Mouse (Mus musculus) stomach, embryonic 14.5 days (tissue): ENCODE measurements around the gene Dlx4. TPM values are rescaled to one million over a fixed set of nuclear protein-coding genes. Genes with fewer than 3 reads are reported as not detected.

Experiments
- ATAC-seq: fragments of 200-750 bp; cut with Nextera tagmentation; 2 replicates; pipeline ENCODE4 v1.8.0; 2017; ENCODE audit warnings: low read depth, moderate TSS enrichment; ENCODE audit not compliant: insufficient number of reproducible peaks, insufficient read depth, low FRiP score
- H3K27ac ChIP-seq: fragments of 300-500 bp; sonication (generic); 2 replicates; pipeline ENCODE4 v1.5.1; 2014; ENCODE audit warnings: mild to moderate bottlenecking, low read length, moderate library complexity, mixed read lengths
- H3K27me3 ChIP-seq: fragments of 300-500 bp; sonication (generic); 2 replicates; pipeline ENCODE4 v1.6.1; 2014; ENCODE audit warnings: low read length, control low read depth, mixed read lengths; ENCODE audit not compliant: control insufficient read depth, insufficient read depth
- H3K36me3 ChIP-seq: fragments of 300-500 bp; sonication (generic); 2 replicates; pipeline ENCODE4 v1.6.1; 2014; ENCODE audit warnings: mild to moderate bottlenecking, control low read depth, low read length, moderate library complexity, mixed read lengths; ENCODE audit not compliant: control insufficient read depth, insufficient read depth
- H3K4me1 ChIP-seq: fragments of 300-500 bp; sonication (generic); 2 replicates; pipeline ENCODE4 v1.6.1; 2014; ENCODE audit warnings: low read length, control low read depth, mixed read lengths; ENCODE audit not compliant: control insufficient read depth, insufficient read depth
- H3K4me2 ChIP-seq: fragments of 300-500 bp; sonication (generic); replicated peaks from 2 replicates; pipeline ENCODE4 v1.6.1; 2014; ENCODE audit warnings: low read depth, low read length, control low read depth
- H3K4me3 ChIP-seq: fragments of 300-500 bp; sonication (generic); 2 replicates; pipeline ENCODE4 v1.5.1; 2014; ENCODE audit warnings: low read depth, low read length, control low read depth
- H3K9ac ChIP-seq: fragments of 300-500 bp; sonication (generic); replicated peaks from 2 replicates; pipeline ENCODE4 v1.6.1; 2014; ENCODE audit warnings: low read depth, mild to moderate bottlenecking, control low read depth, low read length, moderate library complexity, mixed read lengths
- H3K9me3 ChIP-seq: fragments of 300-500 bp; sonication (generic); 2 replicates; pipeline ENCODE4 v1.6.1; 2016; ENCODE audit warnings: low read depth, low read length, control low read depth; ENCODE audit not compliant: control insufficient read depth
- WGBS: fragments of 180-500 bp; shearing (Covaris S2); extraction: QIAGEN DNeasy Blood & Tissue Kit; methylation state at CpG from one replicate; pipeline ENCODE4 v1.1.7; 2014; 5-methylcytosine and 5-hydroxymethylcytosine counted together
- polyA plus RNA-seq: library from polyadenylated mRNA; unstranded; fragments of >200 nt; fragmentation: Nextera tagmentation; extraction: Ambion mirVana; gene quantifications from 2 replicates; pipeline ENCODE4 v1.2.1, GENCODE M21; 2014

Dlx4 gene
- polyA plus RNA-seq, 1 experiment from 2014 or later = 0.52 TPM

- ATAC-seq = no peak
- Histone ChIP-seq H3K9me3 (no peaks in the 10 kb centered on the region), H3K27ac (no peak overlapping the region), H3K4me2 (no peak overlapping the region), H3K4me1 (no peaks in the 10 kb centered on the region), H3K9ac (no peak overlapping the region), H3K27me3 (no peaks in the 10 kb centered on the region), H3K36me3 (no peaks in the 10 kb centered on the region), H3K4me3 (no peak overlapping the region)
- WGBS = 85% methylated on average over 8 of the region's 8 CpGs
These were observed 13.8 kb upstream of the Dlx4 start for GRCm38 (mm10) chr11:95159763-95160371.

GRCm38 (mm10) chr11:95157872-95158271, 11.8 kb upstream of the Dlx4 start:
- Histone ChIP-seq H3K27me3 (no peaks in the 10 kb centered on the region), H3K9ac (no peak overlapping the region), H3K27ac (no peak overlapping the region), H3K4me3 (no peak overlapping the region), H3K36me3 (no peaks in the 10 kb centered on the region), H3K9me3 (no peaks in the 10 kb centered on the region), H3K4me1 (no peaks in the 10 kb centered on the region), H3K4me2 (no peak overlapping the region)
- WGBS = 75% methylated on average over 5 of the region's 5 CpGs
- no peak for ATAC-seq

- Histone ChIP-seq H3K36me3 (no peaks in the 10 kb centered on the region), H3K4me3 (no peak overlapping the region), H3K9ac (no peak overlapping the region), H3K27me3 (no peaks in the 10 kb centered on the region), H3K4me2 (no peak overlapping the region), H3K27ac (no peak overlapping the region), H3K4me1 (no peaks in the 10 kb centered on the region), H3K9me3 (no peaks in the 10 kb centered on the region)
- WGBS = 63% methylated on average over 5 of the region's 5 CpGs
- ATAC-seq = no peak
These were observed 11.3 kb upstream of the Dlx4 start for GRCm38 (mm10) chr11:95157356-95157755.

- H3K36me3 ChIP-seq = no peaks in the 10 kb centered on the region
- H3K27me3 ChIP-seq = peaks cover 10% of the 10 kb centered on the region
- WGBS = 75% methylated on average over 2 of the region's 2 CpGs
These were observed 9.4 kb upstream of the Dlx4 start for GRCm38 (mm10) chr11:95155511-95155910.

GRCm38 (mm10) chr11:95153681-95154080, 7.6 kb upstream of the Dlx4 start:
- Histone ChIP-seq H3K27ac (no peak overlapping the region), H3K36me3 (no peaks in the 10 kb centered on the region), H3K4me2 (no peak overlapping the region), H3K4me1 (0 out of 2 replicates have a peak, but pooled peaks cover 4% of the 10 kb centered on the region), H3K4me3 (no peak overlapping the region), H3K27me3 (peaks cover 15% of the 10 kb centered on the region), H3K9me3 (no peaks in the 10 kb centered on the region), H3K9ac (no peak overlapping the region)
- WGBS = 72% methylated on average over 5 of the region's 5 CpGs
- no peak for ATAC-seq

More at GRCm38 (mm10) chr11:95155511-95155910, 9.4 kb upstream of the Dlx4 start:
- Histone ChIP-seq H3K4me2 (no peak overlapping the region), H3K27ac (no peak overlapping the region), H3K4me3 (no peak overlapping the region), H3K4me1 (no peaks in the 10 kb centered on the region), H3K9ac (no peak overlapping the region), H3K9me3 (no peaks in the 10 kb centered on the region)
- no peak for ATAC-seq

- H3K4me2 ChIP-seq = no peak overlapping the region
- no peaks in the 10 kb centered on the region for H3K36me3 ChIP-seq
- H3K9me3 ChIP-seq = no peaks in the 10 kb centered on the region
- no peak overlapping the region for H3K4me3 ChIP-seq
- peaks cover 20% of the 10 kb centered on the region for H3K27me3 ChIP-seq
- H3K9ac ChIP-seq = no peak overlapping the region
- ATAC-seq = no peak
- 0 out of 2 replicates have a peak, but pooled peaks cover 4% of the 10 kb centered on the region for H3K4me1 ChIP-seq
- 44% methylated on average over 5 of the region's 5 CpGs for WGBS
- H3K27ac ChIP-seq = no peak overlapping the region
These were observed 7.1 kb upstream of the Dlx4 start for GRCm38 (mm10) chr11:95153116-95153515.

GRCm38 (mm10) chr11:95150269-95151049, 4.4 kb upstream of the Dlx4 start:
- no peaks in the 10 kb centered on the region for H3K9me3 ChIP-seq
- H3K4me3 ChIP-seq = no peak overlapping the region
- 2% methylated on average over 33 of the region's 33 CpGs for whole genome bisulfite sequencing
- H3K27me3 ChIP-seq = peaks cover 44% of the 10 kb centered on the region
- no peak overlapping the region for H3K9ac ChIP-seq
- H3K36me3 ChIP-seq = no peaks in the 10 kb centered on the region
- ATAC-seq = no peak
- no peak overlapping the region for H3K4me2 ChIP-seq
- H3K27ac ChIP-seq = no peak overlapping the region
- peaks cover 12% of the 10 kb centered on the region for H3K4me1 ChIP-seq

- no peak for ATAC-seq
- Histone ChIP-seq H3K4me1 (peaks cover 16% of the 10 kb centered on the region), H3K4me3 (no peak overlapping the region), H3K9me3 (no peaks in the 10 kb centered on the region), H3K9ac (no peak overlapping the region), H3K4me2 (no peak overlapping the region), H3K27ac (no peak overlapping the region), H3K36me3 (no peaks in the 10 kb centered on the region), H3K27me3 (peaks cover 50% of the 10 kb centered on the region)
- WGBS = 3% methylated on average over 27 of the region's 27 CpGs
These were observed 3.6 kb upstream of the Dlx4 start for GRCm38 (mm10) chr11:95149462-95150268.
